Mouse (Mus musculus): Measurements from ENCODE around the gene Podxl2.

GRCm38 (mm10) chr6:88906369-88907108, 31.7 kb upstream of the Podxl2 start:
- TF ChIP-seq EP300 (IDR thresholded peaks at IDR 0.05; ENCODE audit: low read depth), result no peak
- TF ChIP-seq CTCF (IDR thresholded peaks at IDR 0.05; ENCODE audit: low read depth), result peak; percentile 91
